Mouse (Mus musculus) megakaryocyte, embryonic 14.5 days (primary cell): ENCODE measurements around the gene Mon2.

Experiments used
- FLI1 ChIP-seq: IDR thresholded peaks from 2 replicates; pipeline ENCODE4 v1.6.1; 2012; ENCODE audit warnings: low read length, inconsistent platforms, mixed read lengths
- GATA1 ChIP-seq: IDR thresholded peaks from 3 replicates; pipeline ENCODE4 v1.6.1; 2012; ENCODE audit warnings: mixed read lengths, low read length, inconsistent platforms, borderline replicate concordance

DNA sequence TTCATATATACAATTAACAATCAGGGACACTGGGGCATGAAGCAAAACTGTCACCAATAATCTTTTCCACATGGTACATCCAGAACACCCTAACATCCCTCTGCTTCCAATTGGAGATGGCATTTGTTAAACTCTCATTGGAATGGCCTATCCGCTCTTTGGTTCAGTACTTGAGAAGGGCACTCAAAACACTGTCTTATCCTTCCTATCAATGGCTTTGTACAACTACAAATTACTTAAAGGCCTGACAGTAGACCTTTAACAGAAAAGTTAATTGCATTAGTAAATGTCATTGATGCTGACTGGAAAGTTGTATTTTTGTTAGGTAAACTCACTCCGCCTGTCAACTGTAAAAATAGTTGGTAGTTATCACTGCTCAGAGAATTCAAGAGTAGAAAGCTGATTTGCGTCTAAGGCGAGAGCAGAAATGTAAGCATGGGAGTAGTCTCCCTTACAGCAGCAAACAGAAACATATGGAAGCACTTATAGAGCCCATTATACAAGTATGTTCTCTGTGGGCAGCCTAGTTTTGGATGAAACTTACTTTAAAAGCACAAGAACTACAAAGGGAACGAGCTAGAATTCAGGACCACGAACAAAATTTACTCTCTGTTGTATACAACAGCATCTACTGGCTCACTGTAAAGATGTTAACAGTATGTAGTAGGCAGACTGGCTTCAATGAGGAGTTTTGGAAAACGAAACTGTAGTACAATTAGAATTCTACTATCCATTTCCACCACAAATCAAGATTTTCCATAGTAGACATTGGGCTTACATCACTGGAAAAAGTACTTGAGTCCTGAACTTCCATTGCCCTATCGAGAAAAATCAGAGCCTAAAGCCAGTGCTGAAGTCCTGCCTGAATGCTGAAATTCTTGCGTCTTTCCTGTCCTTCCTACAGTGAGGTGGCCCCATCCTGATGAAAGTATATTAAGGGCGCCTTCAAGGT is 92.5 kb downstream of the Mon2 start:
- TF ChIP-seq GATA1 (no peak), FLI1 (no peak)
